Mouse (Mus musculus) erythroblast, embryonic 14.5 days (primary cell): ENCODE data around the gene Polr1d. TPM values are rescaled to one million over a fixed set of nuclear protein-coding genes. Genes with fewer than 3 reads are reported as not detected.

ENCODE experiments used
- H3K27me3 ChIP-seq: 2 replicates; pipeline ENCODE4 v1.6.1; 2012; ENCODE audit warnings: inconsistent platforms; ENCODE audit not compliant: control insufficient read depth
- H3K36me3 ChIP-seq: 2 replicates; pipeline ENCODE4 v1.6.1; 2012; ENCODE audit warnings: mild to moderate bottlenecking, inconsistent platforms; ENCODE audit not compliant: control insufficient read depth
- H3K4me1 ChIP-seq: 2 replicates; pipeline ENCODE4 v1.6.1; 2012; ENCODE audit warnings: inconsistent platforms; ENCODE audit not compliant: control insufficient read depth
- H3K4me3 ChIP-seq: replicated peaks from 2 replicates; pipeline ENCODE3; 2012; ENCODE audit warnings: moderate library complexity, mild to moderate bottlenecking, inconsistent platforms
- H3K9me3 ChIP-seq: 2 replicates; pipeline ENCODE4 v1.6.1; 2012; ENCODE audit warnings: low read length, inconsistent platforms, mixed read lengths; ENCODE audit not compliant: control insufficient read depth
- GATA1 ChIP-seq: IDR thresholded peaks from 2 replicates; pipeline ENCODE4 v1.6.1; 2012; ENCODE audit warnings: low read length, inconsistent platforms, mixed read lengths
- TAL1 ChIP-seq: IDR thresholded peaks from 3 replicates; pipeline ENCODE4 v1.6.1; 2012; ENCODE audit warnings: low read length, inconsistent platforms, mixed read lengths
- polyA plus RNA-seq: library from polyadenylated mRNA; stranded (reverse); fragments of >175 nt; gene quantifications from 2 replicates; pipeline ENCODE4 v1.2.3, GENCODE M21; 2012

Gene Polr1d
- polyA plus RNA-seq: 6.5 and 6.6 TPM in 2 replicates

DNA sequence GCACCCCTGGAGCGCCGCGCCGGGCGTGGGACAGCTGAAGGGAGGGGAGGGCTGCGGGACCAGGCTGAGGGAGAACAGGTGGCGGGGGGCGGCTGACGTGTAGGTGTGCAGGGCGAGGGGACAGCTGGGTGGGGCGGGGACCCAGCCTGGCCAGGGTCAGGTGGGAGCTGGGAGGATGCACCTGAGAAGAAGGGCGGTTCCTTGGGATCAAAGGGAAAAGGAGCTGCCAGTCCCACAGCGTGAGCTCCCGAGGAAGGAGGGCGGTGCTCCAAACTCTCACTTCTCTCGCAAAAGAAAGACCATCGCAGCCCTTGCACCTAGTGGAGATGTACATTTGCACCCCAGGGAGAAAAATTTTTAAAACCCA is at the start of gene Polr1d:
Gene Polr1d, plus strand, starts transcription at position 252 of the 367 bp plus-strand sequence.
- peaks cover 25% of the 10 kb centered on the region for H3K36me3 ChIP-seq
- H3K9me3 ChIP-seq: no peaks in the 10 kb centered on the region
- peaks cover 62% of the 10 kb centered on the region for H3K4me1 ChIP-seq
- TF ChIP-seq GATA1 (no peak), TAL1 (no peak)
- H3K4me3 ChIP-seq: peak within 1 kb of the TSS; percentile 92
- no peaks in the 10 kb centered on the region for H3K27me3 ChIP-seq

DNA sequence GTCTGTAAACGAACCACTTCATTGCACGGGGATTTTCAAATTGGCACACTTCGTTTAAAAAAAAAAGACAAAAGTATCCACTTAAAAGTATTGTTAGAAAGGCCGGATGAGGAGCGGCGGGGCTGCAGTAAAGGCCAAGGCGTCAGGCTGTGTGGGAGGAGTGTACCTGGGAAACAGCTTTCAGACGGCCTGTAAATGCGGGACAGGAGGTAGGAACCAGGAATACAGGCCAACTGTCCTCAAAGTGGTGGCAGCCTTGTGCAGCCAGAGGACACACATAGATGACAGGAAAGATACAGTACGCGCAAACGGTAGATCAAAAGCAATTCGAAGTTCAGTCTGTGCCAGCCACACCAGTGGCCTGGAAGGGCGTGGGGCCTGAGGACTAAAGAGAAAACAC is 45.6 kb upstream of the Polr1d start:
- Histone ChIP-seq H3K4me3 (no peak overlapping the region), H3K27me3 (no peaks in the 10 kb centered on the region), H3K4me1 (no peaks in the 10 kb centered on the region), H3K36me3 (peaks cover 54% of the 10 kb centered on the region), H3K9me3 (no peaks in the 10 kb centered on the region)
- TF ChIP-seq TAL1: no peak
- no peak for TF ChIP-seq GATA1

DNA sequence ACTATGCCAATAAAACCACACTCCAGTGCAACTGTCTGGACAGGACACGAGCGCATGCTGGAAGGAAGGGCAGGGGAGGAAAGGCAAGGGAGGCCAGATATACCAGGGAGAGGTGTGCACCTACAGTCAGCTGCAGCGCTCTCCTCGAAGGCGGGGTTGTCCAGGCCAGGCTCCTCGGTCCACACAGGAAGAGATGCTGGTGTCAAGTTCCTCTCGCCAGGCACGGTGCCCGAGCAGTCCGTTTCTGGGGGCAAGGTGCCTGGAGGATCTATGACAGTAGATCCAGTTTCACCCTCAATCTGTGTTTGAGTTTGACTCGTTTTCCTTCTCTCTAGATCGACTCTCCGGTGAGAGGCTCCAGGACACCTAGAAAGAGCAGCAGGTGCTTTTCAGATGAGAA is 43.7 kb upstream of the Polr1d start:
- Histone ChIP-seq H3K36me3 (peaks cover 36% of the 10 kb centered on the region), H3K4me1 (no peaks in the 10 kb centered on the region), H3K9me3 (no peaks in the 10 kb centered on the region)

DNA sequence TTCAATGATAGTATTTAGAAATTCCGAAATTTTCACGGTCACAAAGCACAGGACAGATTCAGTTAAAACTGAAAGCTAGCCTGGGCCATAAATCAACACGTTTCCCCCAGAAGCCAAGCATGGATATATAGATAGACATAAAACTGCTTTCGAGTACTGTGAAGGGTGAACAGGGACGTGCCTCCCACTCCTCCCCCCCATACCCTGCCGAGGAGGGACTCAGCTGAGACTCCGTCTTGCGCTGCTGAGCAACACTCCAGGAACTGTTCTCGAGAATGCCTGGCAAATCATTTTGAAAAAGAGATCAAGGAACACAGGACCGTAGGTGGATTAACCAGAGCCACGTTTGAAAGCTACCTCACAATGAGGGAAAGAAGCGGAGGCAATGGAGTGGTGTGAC is 42.6 kb upstream of the Polr1d start:
- TF ChIP-seq GATA1: no peak
- TF ChIP-seq TAL1: no peak
- H3K9me3 ChIP-seq: no peaks in the 10 kb centered on the region
- no peaks in the 10 kb centered on the region for H3K4me1 ChIP-seq
- peaks cover 28% of the 10 kb centered on the region for H3K36me3 ChIP-seq
- H3K27me3 ChIP-seq: no peaks in the 10 kb centered on the region
- no peak overlapping the region for H3K4me3 ChIP-seq

More for the DNA sequence above, 43.7 kb upstream of the Polr1d start:
- H3K27me3 ChIP-seq: no peaks in the 10 kb centered on the region
- no peak overlapping the region for H3K4me3 ChIP-seq
- no peak for TF ChIP-seq GATA1
- no peak for TF ChIP-seq TAL1

DNA sequence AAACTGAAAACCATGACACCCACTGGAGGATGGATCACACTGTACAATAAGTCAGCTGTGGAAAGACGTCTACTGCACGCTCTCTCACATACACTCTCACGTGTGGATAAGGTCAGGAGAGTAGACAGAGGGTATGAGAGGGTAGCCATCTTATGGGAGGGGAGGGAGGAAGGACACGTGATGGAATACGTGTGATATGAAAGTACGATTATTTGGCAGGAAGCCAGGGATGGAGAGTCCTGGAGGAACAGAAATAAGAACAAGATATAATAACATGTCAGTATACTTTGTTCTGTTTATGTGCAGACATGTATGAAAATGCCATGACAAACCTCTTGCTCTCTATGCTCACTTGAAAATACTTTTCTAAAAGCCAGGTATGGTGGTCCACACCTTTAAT is 41.5 kb upstream of the Polr1d start:
- no peak overlapping the region for H3K4me3 ChIP-seq
- H3K36me3 ChIP-seq: peaks cover 35% of the 10 kb centered on the region
- H3K4me1 ChIP-seq: no peaks in the 10 kb centered on the region
- H3K9me3 ChIP-seq: no peaks in the 10 kb centered on the region
- no peak for TF ChIP-seq GATA1
- no peak for TF ChIP-seq TAL1
- H3K27me3 ChIP-seq: no peaks in the 10 kb centered on the region

DNA sequence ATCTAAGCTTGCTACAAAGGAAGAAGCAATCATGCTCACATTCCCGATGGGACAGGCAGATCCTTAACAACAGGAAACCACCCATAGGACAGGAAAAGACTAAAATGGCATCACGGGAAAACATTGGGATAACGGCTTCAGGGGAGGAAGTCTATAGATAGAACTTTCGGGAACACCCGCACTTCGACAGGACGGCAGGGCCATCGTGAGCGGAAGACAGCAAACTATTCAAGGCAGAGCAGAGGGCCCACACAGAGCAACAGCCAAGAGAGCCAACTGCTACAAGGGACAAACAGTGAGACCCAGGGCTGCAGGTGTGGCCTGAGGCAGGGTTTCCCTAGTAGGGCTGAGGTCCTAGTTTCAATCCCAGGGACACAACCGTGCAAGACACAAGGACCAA is 40.8 kb upstream of the Polr1d start:
- Histone ChIP-seq H3K9me3 (no peaks in the 10 kb centered on the region), H3K4me1 (no peaks in the 10 kb centered on the region), H3K36me3 (peaks cover 37% of the 10 kb centered on the region), H3K4me3 (no peak overlapping the region), H3K27me3 (no peaks in the 10 kb centered on the region)
- TF ChIP-seq TAL1 (no peak), GATA1 (no peak)

DNA sequence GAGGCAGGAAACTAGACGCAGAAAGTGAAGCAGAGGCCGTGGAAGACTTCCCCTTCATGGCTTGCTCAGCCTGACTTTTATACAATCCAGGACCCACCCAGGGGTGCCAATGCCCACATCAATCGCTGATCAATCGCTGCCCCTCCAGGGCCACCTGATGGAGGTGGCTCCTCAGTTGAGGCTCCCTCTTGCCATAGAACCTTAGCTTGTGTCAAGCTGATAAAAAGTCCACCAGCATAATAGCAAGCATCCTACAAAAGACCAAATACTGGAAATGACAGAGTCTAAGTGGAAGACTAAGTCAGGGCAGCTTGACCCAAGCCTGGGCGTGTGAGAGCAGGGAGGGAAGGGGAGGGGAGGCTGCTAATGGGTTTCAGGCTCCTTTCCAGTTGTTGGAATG is 40.2 kb upstream of the Polr1d start:
- Histone ChIP-seq H3K9me3 (no peaks in the 10 kb centered on the region), H3K27me3 (no peaks in the 10 kb centered on the region)
- no peak for TF ChIP-seq TAL1
- no peak for TF ChIP-seq GATA1

DNA sequence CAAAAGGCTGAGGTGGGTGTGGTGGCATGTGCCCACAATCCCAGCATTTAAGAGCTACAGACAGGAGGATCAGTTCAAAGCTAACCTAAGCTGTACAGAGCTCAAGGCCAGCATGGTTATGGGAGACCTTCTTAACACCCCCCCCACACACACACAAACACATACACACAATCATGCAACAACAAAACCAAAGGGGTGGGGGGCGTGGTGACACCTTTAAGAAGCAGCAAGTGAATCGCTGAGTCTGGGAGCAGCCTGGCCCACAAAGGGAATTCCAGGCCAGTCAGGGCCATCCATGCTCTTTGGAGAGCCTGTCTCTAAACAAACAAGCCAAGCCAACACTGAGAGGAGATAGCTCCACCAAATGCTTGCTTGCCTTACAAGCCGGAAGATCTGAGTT is 39.2 kb upstream of the Polr1d start:
- H3K36me3 ChIP-seq: peaks cover 36% of the 10 kb centered on the region
- no peak for TF ChIP-seq TAL1
- no peak for TF ChIP-seq GATA1
- H3K4me1 ChIP-seq: no peaks in the 10 kb centered on the region
- no peak overlapping the region for H3K4me3 ChIP-seq
- H3K27me3 ChIP-seq: no peaks in the 10 kb centered on the region
- no peaks in the 10 kb centered on the region for H3K9me3 ChIP-seq

More for the DNA sequence above, 40.2 kb upstream of the Polr1d start:
- H3K4me1 ChIP-seq: no peaks in the 10 kb centered on the region
- no peak overlapping the region for H3K4me3 ChIP-seq
- peaks cover 38% of the 10 kb centered on the region for H3K36me3 ChIP-seq

DNA sequence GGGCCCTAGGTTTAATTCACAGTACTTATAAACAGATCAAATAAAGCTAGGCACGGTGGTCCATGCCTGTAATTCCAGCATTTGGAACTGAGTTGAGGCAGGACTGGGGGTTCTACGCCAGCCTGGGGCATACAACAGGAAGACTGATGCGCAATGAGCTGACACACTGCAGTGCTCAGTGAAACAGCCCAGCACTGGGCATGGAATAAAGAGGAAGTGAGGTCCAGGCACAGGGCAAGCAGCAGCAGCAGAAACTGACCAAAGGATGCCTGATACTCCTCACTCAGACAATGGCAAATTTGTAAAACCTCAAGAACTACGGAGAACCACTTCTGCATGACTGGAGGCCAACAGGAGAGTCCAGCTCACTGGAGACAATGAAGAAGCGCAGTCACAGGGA is 37.5 kb upstream of the Polr1d start:
- H3K27me3 ChIP-seq: no peaks in the 10 kb centered on the region
- TF ChIP-seq TAL1 (no peak), GATA1 (no peak)
- H3K4me1 ChIP-seq: no peaks in the 10 kb centered on the region
- no peaks in the 10 kb centered on the region for H3K9me3 ChIP-seq
- H3K36me3 ChIP-seq: peaks cover 29% of the 10 kb centered on the region
- no peak overlapping the region for H3K4me3 ChIP-seq

DNA sequence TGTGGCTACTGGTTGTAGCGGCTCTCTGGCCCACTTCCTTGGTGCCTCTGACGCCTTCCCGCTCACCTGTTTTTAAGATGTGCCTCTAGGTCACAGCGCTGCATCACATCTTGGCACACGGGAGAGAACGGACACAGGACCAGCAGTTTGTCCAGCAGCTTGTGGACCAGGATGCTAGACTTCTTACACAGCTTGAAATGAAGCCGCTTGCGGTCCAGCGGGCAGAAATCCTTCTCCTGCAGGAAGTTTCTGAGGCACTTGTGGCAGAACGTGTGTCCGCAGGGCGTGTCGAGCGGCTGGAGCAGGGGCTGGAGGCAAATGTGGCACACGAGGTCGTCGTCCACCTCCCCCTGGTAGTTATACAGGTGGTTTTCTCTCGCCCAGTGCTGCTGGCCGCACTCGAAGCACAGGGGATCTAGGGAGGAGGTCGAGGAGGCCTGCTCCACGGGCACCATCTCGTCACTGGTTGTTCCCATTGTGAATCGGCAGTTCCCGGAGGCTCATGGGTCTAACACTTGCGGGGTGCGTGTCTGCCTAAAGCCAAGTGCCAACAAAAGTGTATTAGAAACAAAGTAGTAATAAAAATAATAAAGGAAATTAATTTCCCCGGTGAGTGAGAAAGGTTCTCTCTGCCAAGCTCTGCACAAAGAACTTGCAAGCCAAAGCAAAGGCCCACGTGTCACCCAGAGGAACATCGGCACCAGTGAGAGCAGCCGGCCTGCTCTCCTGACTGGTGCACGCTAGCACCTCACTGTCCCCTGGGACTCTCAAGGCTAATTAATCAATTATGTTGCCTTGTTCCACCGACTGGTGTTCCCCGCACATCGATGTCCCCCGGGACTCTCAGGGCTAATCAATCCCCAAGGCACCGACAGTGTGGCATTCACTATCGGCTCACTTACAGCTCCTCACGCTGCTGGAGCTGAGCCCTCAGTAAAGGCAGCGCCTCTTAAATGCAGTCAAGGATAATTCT is 34.6 kb upstream of the Polr1d start:
- H3K36me3 ChIP-seq: peaks cover 27% of the 10 kb centered on the region
- no peaks in the 10 kb centered on the region for H3K9me3 ChIP-seq
- no peaks in the 10 kb centered on the region for H3K27me3 ChIP-seq
- TF ChIP-seq TAL1 (no peak), GATA1 (no peak)
- H3K4me1 ChIP-seq: no peaks in the 10 kb centered on the region
- no peak overlapping the region for H3K4me3 ChIP-seq
